Mouse (Mus musculus) midbrain, embryonic 13.5 days (tissue): Measurements from ENCODE around the gene Rad51b. TPM values are rescaled to one million over a fixed set of nuclear protein-coding genes. Genes with fewer than 3 reads are reported as not detected.

Source experiments
- ATAC-seq: fragments of 200-750 bp; cut with Nextera tagmentation; 2 replicates; pipeline ENCODE4 v1.8.0; 2017; ENCODE audit warnings: mild to moderate bottlenecking, moderate TSS enrichment, moderate library complexity
- H3K27ac ChIP-seq: fragments of 300-500 bp; sonication (generic); 2 replicates; pipeline ENCODE4 v1.5.1; 2015; ENCODE audit warnings: inconsistent platforms, mild to moderate bottlenecking, moderate library complexity
- H3K27me3 ChIP-seq: fragments of 300-500 bp; sonication (generic); 2 replicates; pipeline ENCODE4 v1.6.1; 2015; ENCODE audit warnings: mild to moderate bottlenecking, inconsistent platforms
- H3K36me3 ChIP-seq: fragments of 300-500 bp; sonication (generic); 2 replicates; pipeline ENCODE4 v1.6.1; 2015; ENCODE audit warnings: mild to moderate bottlenecking, inconsistent platforms
- H3K4me1 ChIP-seq: fragments of 300-500 bp; sonication (generic); replicated peaks from 2 replicates; pipeline ENCODE4 v1.6.1; 2015; ENCODE audit warnings: inconsistent platforms
- H3K4me2 ChIP-seq: fragments of 300-500 bp; sonication (generic); replicated peaks from 2 replicates; pipeline ENCODE4 v1.6.1; 2015; ENCODE audit warnings: moderate library complexity, mild to moderate bottlenecking, inconsistent platforms
- H3K4me3 ChIP-seq: fragments of 300-500 bp; sonication (generic); replicated peaks from 2 replicates; pipeline ENCODE4 v1.5.1; 2015; ENCODE audit warnings: mild to moderate bottlenecking, inconsistent platforms
- H3K9ac ChIP-seq: fragments of 300-500 bp; sonication (generic); replicated peaks from 2 replicates; pipeline ENCODE4 v1.6.1; 2015; ENCODE audit warnings: mild to moderate bottlenecking, inconsistent platforms
- H3K9me3 ChIP-seq: fragments of 300-500 bp; sonication (generic); 2 replicates; pipeline ENCODE4 v1.6.1; 2016; ENCODE audit warnings: mild to moderate bottlenecking, inconsistent platforms
- WGBS: fragments of 180-500 bp; shearing (Covaris S2); methylation state at CpG from one replicate; pipeline ENCODE4 v1.1.7; 2015; 5-methylcytosine and 5-hydroxymethylcytosine counted together
- polyA plus RNA-seq: library from polyadenylated mRNA; unstranded; fragments of >200 nt; fragmentation: Nextera tagmentation; extraction: Ambion mirVana; gene quantifications from 2 replicates; pipeline ENCODE4 v1.2.1, GENCODE M21; 2015

The Rad51b gene
- polyA plus RNA-seq, 1 experiment from 2014 or later: 3.2 TPM

GRCm38 (mm10) chr12:79579018-79579585, 282.0 kb downstream of the Rad51b start:
- no peak for ATAC-seq
- Histone ChIP-seq H3K4me2 (no peak overlapping the region), H3K4me1 (peaks cover 3% of the 10 kb centered on the region; the same call in 1 of the 2 replicates), H3K36me3 (no peaks in the 10 kb centered on the region), H3K27ac (no peak overlapping the region), H3K9ac (no peak overlapping the region), H3K27me3 (no peaks in the 10 kb centered on the region), H3K9me3 (no peaks in the 10 kb centered on the region), H3K4me3 (no peak overlapping the region)
- 88% methylated on average over 6 of the region's 6 CpGs for WGBS

DNA sequence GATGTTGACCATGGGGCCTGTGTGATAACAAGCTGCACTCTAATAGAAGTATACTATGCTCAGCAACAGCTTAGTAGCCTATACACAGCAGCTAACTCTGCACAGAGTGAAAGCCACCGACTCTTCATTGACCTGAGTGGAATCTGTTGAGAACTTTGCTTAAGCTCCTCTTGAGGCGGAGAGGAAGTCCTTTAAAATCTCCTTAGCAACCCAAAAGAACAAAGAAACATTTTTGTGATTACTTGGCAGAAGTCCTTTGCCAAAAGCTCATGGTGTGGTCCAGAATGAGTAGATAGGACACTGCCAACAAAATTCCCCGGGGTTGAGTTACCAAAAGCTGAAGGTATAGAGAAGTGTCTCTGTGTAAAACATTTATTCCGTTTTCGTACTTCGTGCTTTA, 282.8 kb downstream of the Rad51b start:
- no peak for ATAC-seq
- Histone ChIP-seq H3K4me3 (no peak overlapping the region), H3K9ac (no peak overlapping the region), H3K36me3 (no peaks in the 10 kb centered on the region), H3K4me1 (no peaks in the 10 kb centered on the region; the same call in 1 of the 2 replicates), H3K4me2 (no peak overlapping the region), H3K27ac (no peak overlapping the region), H3K27me3 (no peaks in the 10 kb centered on the region), H3K9me3 (no peaks in the 10 kb centered on the region)
- 84% methylated on average over 6 of the region's 6 CpGs for WGBS

DNA sequence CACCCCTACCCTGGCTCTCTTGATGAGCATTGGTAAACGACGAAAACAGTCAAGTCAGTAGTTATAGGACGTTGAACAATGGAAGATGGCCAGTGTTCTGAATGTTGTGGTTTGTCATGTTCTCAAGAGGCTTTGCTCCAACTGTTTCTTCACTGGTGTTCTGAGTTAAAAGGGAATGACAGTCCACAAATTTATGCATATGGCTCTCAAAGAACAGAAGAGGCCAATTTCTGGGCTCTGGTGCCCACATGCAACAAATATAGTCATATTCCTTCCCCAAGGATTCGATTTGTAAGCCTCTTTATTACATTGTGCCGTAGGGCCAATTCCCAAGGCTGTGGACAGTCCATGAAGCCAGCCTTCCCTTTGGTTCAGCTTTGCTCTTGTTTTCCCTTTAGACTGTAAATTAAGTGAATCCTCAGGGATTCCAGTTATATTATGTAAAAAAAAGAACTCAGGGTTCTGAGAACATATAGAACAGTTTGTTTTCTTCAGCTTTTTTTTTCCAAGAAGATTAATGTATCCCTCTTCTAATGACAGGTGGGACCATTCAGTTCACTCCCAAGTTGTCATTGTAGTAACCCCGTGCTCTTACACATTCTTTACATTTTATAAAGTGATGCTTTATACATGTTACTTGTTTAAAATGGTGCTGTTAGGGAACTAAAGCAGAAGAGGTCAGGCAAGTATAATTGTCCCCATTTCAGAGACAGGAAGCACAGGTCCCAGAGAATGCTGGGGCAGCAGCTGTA, 287.6 kb downstream of the Rad51b start:
- H3K36me3 ChIP-seq: no peaks in the 10 kb centered on the region
- 87% methylated on average over 6 of the region's 6 CpGs for WGBS

DNA sequence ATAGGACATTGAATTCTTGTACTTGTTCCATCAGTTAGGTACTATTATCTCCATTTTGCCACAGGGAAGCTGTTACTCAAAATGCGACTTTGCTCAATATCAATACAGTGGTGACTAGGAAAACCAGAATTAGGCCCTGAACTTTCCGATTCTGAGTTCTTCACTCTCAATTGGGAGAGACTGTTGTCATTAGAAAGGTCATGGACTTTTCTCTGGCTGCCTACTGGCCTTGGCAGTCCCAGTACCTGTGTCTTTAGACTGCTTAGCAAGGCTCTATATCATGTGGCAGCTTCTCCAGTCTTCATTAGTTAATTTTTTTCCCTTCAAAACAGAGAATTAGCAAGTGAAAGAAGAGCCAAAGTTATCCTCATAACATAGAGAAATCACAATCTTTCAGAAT, 288.3 kb downstream of the Rad51b start:
- WGBS: 94% methylated on average over 2 of the region's 2 CpGs
- H3K9ac ChIP-seq: no peak overlapping the region
- H3K4me3 ChIP-seq: no peak overlapping the region
- H3K27me3 ChIP-seq: no peaks in the 10 kb centered on the region
- H3K27ac ChIP-seq: no peak overlapping the region
- H3K4me2 ChIP-seq: no peak overlapping the region
- H3K4me1 ChIP-seq: no peaks in the 10 kb centered on the region
- no peaks in the 10 kb centered on the region for H3K36me3 ChIP-seq
- no peaks in the 10 kb centered on the region for H3K9me3 ChIP-seq
- no peak for ATAC-seq

More for the DNA sequence above, 287.6 kb downstream of the Rad51b start:
- H3K4me1 ChIP-seq: no peaks in the 10 kb centered on the region
- no peak overlapping the region for H3K4me2 ChIP-seq
- no peak overlapping the region for H3K9ac ChIP-seq
- H3K9me3 ChIP-seq: no peaks in the 10 kb centered on the region
- no peak for ATAC-seq
- no peaks in the 10 kb centered on the region for H3K27me3 ChIP-seq
- no peak overlapping the region for H3K27ac ChIP-seq
- no peak overlapping the region for H3K4me3 ChIP-seq

DNA sequence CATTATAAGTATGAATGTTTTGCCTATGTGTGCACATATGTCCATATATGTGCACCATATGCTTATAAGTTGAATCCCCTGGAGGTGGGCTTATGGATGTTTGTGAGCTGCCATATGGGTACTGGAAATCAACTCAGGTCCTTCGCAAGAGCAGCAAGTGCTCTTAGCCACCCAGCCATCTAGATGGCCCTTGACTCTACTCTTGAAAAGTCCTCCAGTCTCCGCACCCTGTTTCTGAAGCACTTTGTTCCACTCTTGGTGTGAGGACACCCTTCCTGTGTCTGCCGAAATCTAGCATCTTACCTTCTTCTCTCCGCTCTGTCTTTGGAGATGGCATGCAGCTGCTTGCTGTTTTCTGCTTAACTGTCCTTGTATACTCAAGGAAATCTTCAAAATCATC, 291.7 kb downstream of the Rad51b start:
- ATAC-seq: no peak
- Histone ChIP-seq H3K4me3 (no peak overlapping the region), H3K36me3 (no peaks in the 10 kb centered on the region), H3K27me3 (no peaks in the 10 kb centered on the region), H3K9ac (no peak overlapping the region), H3K9me3 (no peaks in the 10 kb centered on the region), H3K27ac (no peak overlapping the region), H3K4me1 (0 out of 2 replicates have a peak, but pooled peaks cover 5% of the 10 kb centered on the region), H3K4me2 (no peak overlapping the region)
- 95% methylated on average over 4 of the region's 4 CpGs for WGBS

- WGBS: 20% methylated on average over 4 of the region's 4 CpGs
- Histone ChIP-seq H3K4me3 (no peak overlapping the region), H3K9me3 (no peaks in the 10 kb centered on the region), H3K36me3 (no peaks in the 10 kb centered on the region), H3K27me3 (no peaks in the 10 kb centered on the region), H3K4me1 (0 out of 2 replicates have a peak, but pooled peaks cover 5% of the 10 kb centered on the region), H3K9ac (no peak overlapping the region), H3K4me2 (no peak overlapping the region), H3K27ac (no peak overlapping the region)
- ATAC-seq: no peak
Measured at GRCm38 (mm10) chr12:79592206-79592605, 295.1 kb downstream of the Rad51b start.

DNA sequence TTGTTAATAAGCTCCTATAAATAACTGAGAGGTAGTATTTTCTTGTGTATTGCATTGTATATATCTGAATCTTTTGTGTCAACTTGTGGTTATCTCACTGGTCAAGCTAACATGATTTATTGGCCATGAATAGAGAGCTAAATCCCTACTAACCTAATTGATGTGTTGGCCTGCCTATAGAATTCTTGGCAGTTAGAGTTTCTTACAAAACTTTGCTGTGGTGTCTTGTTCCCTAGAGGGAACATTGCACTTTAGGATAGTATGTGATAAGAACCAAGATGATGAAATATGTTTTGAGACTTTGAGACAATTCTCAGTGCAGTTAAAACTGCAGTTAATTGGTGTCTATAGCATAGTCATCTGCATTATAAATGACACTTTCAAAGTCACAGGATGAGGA, 299.8 kb downstream of the Rad51b start:
- Histone ChIP-seq H3K4me1 (0 out of 2 replicates have a peak, but pooled peaks cover 8% of the 10 kb centered on the region), H3K27me3 (no peaks in the 10 kb centered on the region), H3K36me3 (no peaks in the 10 kb centered on the region), H3K4me2 (no peak overlapping the region), H3K27ac (no peak overlapping the region), H3K9ac (no peak overlapping the region), H3K4me3 (no peak overlapping the region), H3K9me3 (no peaks in the 10 kb centered on the region)
- ATAC-seq: no peak

- Histone ChIP-seq H3K4me3 (no peak overlapping the region), H3K27me3 (no peaks in the 10 kb centered on the region), H3K36me3 (no peaks in the 10 kb centered on the region), H3K27ac (no peak overlapping the region), H3K9ac (no peak overlapping the region), H3K9me3 (no peaks in the 10 kb centered on the region), H3K4me1 (0 out of 2 replicates have a peak, but pooled peaks cover 3% of the 10 kb centered on the region), H3K4me2 (no peak overlapping the region)
- WGBS: 92% methylated on average over 2 of the region's 2 CpGs
- no peak for ATAC-seq
Measured at GRCm38 (mm10) chr12:79597351-79597750, 300.3 kb downstream of the Rad51b start.

GRCm38 (mm10) chr12:79597786-79598185, 300.7 kb downstream of the Rad51b start:
- no peak for ATAC-seq

GRCm38 (mm10) chr12:79598496-79598895, 301.4 kb downstream of the Rad51b start:
- Histone ChIP-seq H3K27ac (no peak overlapping the region), H3K9me3 (no peaks in the 10 kb centered on the region), H3K4me1 (0 out of 2 replicates have a peak, but pooled peaks cover 3% of the 10 kb centered on the region), H3K9ac (no peak overlapping the region), H3K36me3 (no peaks in the 10 kb centered on the region), H3K4me2 (no peak overlapping the region), H3K4me3 (no peak overlapping the region), H3K27me3 (no peaks in the 10 kb centered on the region)
- ATAC-seq: no peak
- WGBS: 29% methylated on average over 4 of the region's 4 CpGs

More at GRCm38 (mm10) chr12:79597786-79598185, 300.7 kb downstream of the Rad51b start:
- Histone ChIP-seq H3K4me1 (0 out of 2 replicates have a peak, but pooled peaks cover 3% of the 10 kb centered on the region), H3K4me3 (no peak overlapping the region), H3K36me3 (no peaks in the 10 kb centered on the region), H3K9ac (no peak overlapping the region), H3K4me2 (no peak overlapping the region), H3K9me3 (no peaks in the 10 kb centered on the region), H3K27ac (no peak overlapping the region), H3K27me3 (no peaks in the 10 kb centered on the region)
- WGBS: 81% methylated on average over 2 of the region's 2 CpGs

- ATAC-seq: no peak
- Histone ChIP-seq H3K9me3 (no peaks in the 10 kb centered on the region), H3K9ac (no peak overlapping the region), H3K36me3 (no peaks in the 10 kb centered on the region), H3K27me3 (no peaks in the 10 kb centered on the region), H3K27ac (no peak overlapping the region), H3K4me3 (no peak overlapping the region), H3K4me1 (0 out of 2 replicates have a peak, but pooled peaks cover 3% of the 10 kb centered on the region), H3K4me2 (no peak overlapping the region)
- WGBS: 50% methylated on average over 2 of the region's 2 CpGs
Measured at GRCm38 (mm10) chr12:79598901-79599300, 301.8 kb downstream of the Rad51b start.

- 31% methylated on average over 11 of the region's 11 CpGs for WGBS
- no peaks in the 10 kb centered on the region for H3K36me3 ChIP-seq
- no peaks in the 10 kb centered on the region for H3K27me3 ChIP-seq
- no peak overlapping the region for H3K27ac ChIP-seq
- no peak overlapping the region for H3K4me2 ChIP-seq
- H3K9ac ChIP-seq: no peak overlapping the region
- H3K4me3 ChIP-seq: no peak overlapping the region
- no peak for ATAC-seq
- 0 out of 2 replicates have a peak, but pooled peaks cover 3% of the 10 kb centered on the region for H3K4me1 ChIP-seq
- H3K9me3 ChIP-seq: no peaks in the 10 kb centered on the region
Measured at GRCm38 (mm10) chr12:79600149-79600769, 303.2 kb downstream of the Rad51b start.
